Mouse (Mus musculus) heart, postnatal 36 days (tissue): Measurements from ENCODE around the gene Dirc2. TPM values are rescaled to one million over a fixed set of nuclear protein-coding genes. Genes with fewer than 3 reads are reported as not detected.
A peak's percentile ranks its signal among the peaks of the same experiment; 100 is the strongest.

Source experiments
- DNase-seq, 2 experiments: peaks; one replicate each; pipeline ENCODE4 v3.0.0; 2021 to 2022
- intact Hi-C: fragments of 180-260 bp; cut with DNase I; formaldehyde crosslinking; loops from one replicate; pipeline ENCODE4 v1.15.1; 2025
- total RNA-seq, 2 experiments: library from RNA; stranded (reverse); gene quantifications; 2 replicates each; pipeline ENCODE4 v1.2.3; 2021

Dirc2 gene
- total RNA-seq, 2 experiments from 2014 or later = 64.2 to 70.4 TPM

- intact Hi-C loops = no loop called here
- no peak for DNase-seq
Measured at GRCm38 (mm10) chr16:35703763-35704679, 65.1 kb downstream of the Dirc2 start.

- no peak for DNase-seq
- intact Hi-C loops = no loop called here
Measured at GRCm38 (mm10) chr16:35701823-35702222, 67.3 kb downstream of the Dirc2 start.

- DNase-seq = no peak
- intact Hi-C loops = no loop called here
Measured at GRCm38 (mm10) chr16:35696103-35696502, 73.1 kb downstream of the Dirc2 start.

GRCm38 (mm10) chr16:35694250-35694846 lies 74.8 kb downstream of the Dirc2 start:
- DNase-seq = no peak
- intact Hi-C loops = no loop called here

GRCm38 (mm10) chr16:35691606-35692005 lies 77.5 kb downstream of the Dirc2 start:
- intact Hi-C loops = no loop called here

GRCm38 (mm10) chr16:35686491-35686890 lies 82.7 kb downstream of the Dirc2 start:
- intact Hi-C loops = no loop called here

More at GRCm38 (mm10) chr16:35691606-35692005, 77.5 kb downstream of the Dirc2 start:
- DNase-seq = no peak

GRCm38 (mm10) chr16:35685027-35685426 lies 84.1 kb downstream of the Dirc2 start:
- intact Hi-C loops = no loop called here
- no peak for DNase-seq

More at GRCm38 (mm10) chr16:35686491-35686890, 82.7 kb downstream of the Dirc2 start:
- no peak for DNase-seq

- peak; percentile 32 to 50 for DNase-seq
- intact Hi-C loops = no loop called here
Measured at GRCm38 (mm10) chr16:35681327-35682108, 87.6 kb downstream of the Dirc2 start.

- intact Hi-C loops = no loop called here
- DNase-seq = no peak
Measured at GRCm38 (mm10) chr16:35678476-35678875, 90.7 kb downstream of the Dirc2 start.

- intact Hi-C loops = no loop called here
- no peak for DNase-seq
Measured at GRCm38 (mm10) chr16:35677511-35678113, 91.5 kb downstream of the Dirc2 start.

GRCm38 (mm10) chr16:35664847-35665246 lies 104.3 kb downstream of the Dirc2 start:
- intact Hi-C loops = no loop called here

GRCm38 (mm10) chr16:35663831-35664414 lies 105.2 kb downstream of the Dirc2 start:
- intact Hi-C loops = no loop called here
- no peak for DNase-seq

More at GRCm38 (mm10) chr16:35664847-35665246, 104.3 kb downstream of the Dirc2 start:
- no peak for DNase-seq

- no peak for DNase-seq
- intact Hi-C loops = no loop called here
Measured at GRCm38 (mm10) chr16:35660222-35660621, 108.9 kb downstream of the Dirc2 start.

GRCm38 (mm10) chr16:35653951-35654350 lies 115.2 kb downstream of the Dirc2 start:
- DNase-seq = no peak

GRCm38 (mm10) chr16:35652706-35653105 lies 116.5 kb downstream of the Dirc2 start:
- no peak for DNase-seq
- intact Hi-C loops = no loop called here

More at GRCm38 (mm10) chr16:35653951-35654350, 115.2 kb downstream of the Dirc2 start:
- intact Hi-C loops = no loop called here

- intact Hi-C loops = no loop called here
- peak; percentile 14 to 16 for DNase-seq
Measured at GRCm38 (mm10) chr16:35652206-35652605, 117.0 kb downstream of the Dirc2 start.

GRCm38 (mm10) chr16:35648862-35649261 lies 120.3 kb downstream of the Dirc2 start:
- intact Hi-C loops = no loop called here
- no peak for DNase-seq
